Mouse (Mus musculus) bone marrow macrophage, adult 2 months (primary cell): ENCODE data around the gene Spag5.

Experiments used
- CTCF ChIP-seq: IDR thresholded peaks from 2 replicates; pipeline ENCODE4 v1.5.1; 2012; ENCODE audit warnings: low read depth, mild to moderate bottlenecking, low read length, moderate library complexity
- POLR2A ChIP-seq: IDR thresholded peaks from 2 replicates; pipeline ENCODE4 v1.6.1; 2012; ENCODE audit warnings: mild to moderate bottlenecking, low read depth, low read length, borderline replicate concordance

DNA sequence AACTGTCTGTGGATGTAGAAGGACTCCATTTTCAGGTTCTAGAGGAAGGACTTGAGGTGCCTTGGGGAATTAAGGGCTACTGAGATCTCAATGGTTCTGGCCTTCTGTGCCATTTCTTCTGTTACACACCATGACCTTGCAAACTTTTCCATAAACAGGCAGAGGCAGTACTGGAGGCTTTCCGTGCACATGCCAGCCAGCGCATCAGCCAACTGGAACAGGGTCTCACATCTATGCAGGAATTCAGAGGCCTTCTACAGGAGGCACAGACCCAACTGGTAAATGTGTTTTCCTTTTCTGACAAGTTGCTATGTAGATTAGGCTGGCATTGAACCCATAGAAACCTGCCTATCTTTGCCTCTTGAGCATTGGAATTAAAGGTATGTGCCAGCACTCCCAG is 12.3 kb downstream of the Spag5 start:
- no peak for TF ChIP-seq CTCF
- no peak for TF ChIP-seq POLR2A
